Mouse (Mus musculus): ENCODE data around the gene Shb.

DNA sequence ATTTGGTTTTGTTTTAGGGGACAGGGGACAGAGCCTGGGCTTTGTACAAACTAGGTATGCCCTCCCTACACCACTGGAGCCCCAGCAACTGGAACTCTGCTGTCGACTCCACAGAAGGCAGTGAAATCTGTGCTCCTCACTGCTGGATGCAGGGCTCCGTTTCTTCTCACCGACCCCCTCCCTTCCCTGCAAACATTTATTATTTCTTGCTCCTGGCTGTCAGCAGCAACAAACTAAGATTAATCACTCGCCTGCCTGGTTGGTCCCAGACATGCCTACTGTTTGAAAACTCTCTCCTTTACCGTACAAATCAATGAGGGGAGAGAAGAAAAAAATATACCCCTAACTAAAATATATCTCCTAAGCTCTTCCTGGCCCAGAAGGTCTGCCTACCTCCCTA, 93.0 kb downstream of the Shb start:
- no peak for TF ChIP-seq CTCF (IDR thresholded peaks at IDR 0.05; ENCODE audit: low read depth)
- no peak for TF ChIP-seq EP300 (IDR thresholded peaks at IDR 0.05; ENCODE audit: low read depth)
